Mouse (Mus musculus) liver, adult 2 months (tissue): ENCODE measurements around the gene Fcrl1.

Experiments
- CTCF ChIP-seq: fragments of 200-500 bp; IDR thresholded peaks from 2 replicates; pipeline ENCODE4 v1.5.1; 2011; ENCODE audit warnings: low read depth, low read length, control low read depth
- POLR2A ChIP-seq: fragments of 200-500 bp; IDR thresholded peaks from 2 replicates; pipeline ENCODE4 v1.6.1; 2011; ENCODE audit warnings: low read length, control low read depth; ENCODE audit not compliant: insufficient read depth; ENCODE audit errors: extremely low read depth

DNA sequence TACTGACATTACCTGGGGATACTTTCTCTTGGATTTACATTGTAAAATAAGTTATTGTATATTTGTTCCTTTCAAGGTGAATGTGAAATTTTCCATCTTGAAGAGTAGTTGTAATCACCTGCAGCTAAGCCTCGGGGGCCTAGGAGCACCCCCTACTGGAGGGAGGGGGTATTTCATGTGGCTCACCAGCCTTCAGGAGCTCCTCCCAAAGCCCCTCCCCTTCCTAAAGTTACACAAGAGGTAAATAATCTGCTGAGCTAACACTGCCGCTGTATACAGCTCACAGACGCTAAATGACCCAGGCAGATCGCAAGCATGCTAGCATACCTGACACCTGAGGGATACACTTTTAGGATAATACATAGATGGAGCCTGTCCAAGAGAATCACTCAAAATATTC is 32.0 kb downstream of the Fcrl1 start:
- no peak for TF ChIP-seq POLR2A
- TF ChIP-seq CTCF: peak; percentile 58
